Mouse (Mus musculus) embryonic facial prominence, embryonic 15.5 days (tissue): ENCODE measurements at regions not wholly inside any gene's neighbourhood (a gene's known extent, or its start where the extent isn't known, plus 50 kb on each side); places are given as distances from the start of the nearest gene placed in this dataset.

Experiments used
- ATAC-seq: fragments of 200-750 bp; cut with Nextera tagmentation; 2 replicates; pipeline ENCODE4 v1.8.0; 2017; ENCODE audit warnings: low read depth, moderate TSS enrichment; ENCODE audit not compliant: insufficient number of reproducible peaks, low FRiP score, low TSS enrichment
- H3K27ac ChIP-seq: fragments of 300-500 bp; sonication (generic); replicated peaks from 2 replicates; pipeline ENCODE4 v1.5.1; 2015; ENCODE audit warnings: mild to moderate bottlenecking, inconsistent platforms
- H3K27me3 ChIP-seq: fragments of 300-500 bp; sonication (generic); 2 replicates; pipeline ENCODE4 v1.6.1; 2015; ENCODE audit warnings: inconsistent platforms
- H3K36me3 ChIP-seq: fragments of 300-500 bp; sonication (generic); 2 replicates; pipeline ENCODE4 v1.6.1; 2015; ENCODE audit warnings: mild to moderate bottlenecking, inconsistent platforms
- H3K4me1 ChIP-seq: fragments of 300-500 bp; sonication (generic); 2 replicates; pipeline ENCODE4 v1.6.1; 2015; ENCODE audit warnings: inconsistent platforms
- H3K4me2 ChIP-seq: fragments of 300-500 bp; sonication (generic); replicated peaks from 2 replicates; pipeline ENCODE4 v1.6.1; 2015; ENCODE audit warnings: mild to moderate bottlenecking, inconsistent platforms
- H3K4me3 ChIP-seq: fragments of 300-500 bp; sonication (generic); replicated peaks from 2 replicates; pipeline ENCODE4 v1.5.1; 2015; ENCODE audit warnings: mild to moderate bottlenecking, inconsistent platforms
- H3K9ac ChIP-seq: fragments of 300-500 bp; sonication (generic); 2 replicates; pipeline ENCODE4 v1.6.1; 2015; ENCODE audit warnings: inconsistent platforms
- H3K9me3 ChIP-seq: fragments of 300-500 bp; sonication (generic); replicated peaks from 2 replicates; pipeline ENCODE4 v1.6.1; 2016; ENCODE audit warnings: inconsistent platforms
- WGBS: fragments of 180-500 bp; shearing (Covaris S2); methylation state at CpG from one replicate; pipeline ENCODE4 v1.1.7; 2015; 5-methylcytosine and 5-hydroxymethylcytosine counted together

DNA sequence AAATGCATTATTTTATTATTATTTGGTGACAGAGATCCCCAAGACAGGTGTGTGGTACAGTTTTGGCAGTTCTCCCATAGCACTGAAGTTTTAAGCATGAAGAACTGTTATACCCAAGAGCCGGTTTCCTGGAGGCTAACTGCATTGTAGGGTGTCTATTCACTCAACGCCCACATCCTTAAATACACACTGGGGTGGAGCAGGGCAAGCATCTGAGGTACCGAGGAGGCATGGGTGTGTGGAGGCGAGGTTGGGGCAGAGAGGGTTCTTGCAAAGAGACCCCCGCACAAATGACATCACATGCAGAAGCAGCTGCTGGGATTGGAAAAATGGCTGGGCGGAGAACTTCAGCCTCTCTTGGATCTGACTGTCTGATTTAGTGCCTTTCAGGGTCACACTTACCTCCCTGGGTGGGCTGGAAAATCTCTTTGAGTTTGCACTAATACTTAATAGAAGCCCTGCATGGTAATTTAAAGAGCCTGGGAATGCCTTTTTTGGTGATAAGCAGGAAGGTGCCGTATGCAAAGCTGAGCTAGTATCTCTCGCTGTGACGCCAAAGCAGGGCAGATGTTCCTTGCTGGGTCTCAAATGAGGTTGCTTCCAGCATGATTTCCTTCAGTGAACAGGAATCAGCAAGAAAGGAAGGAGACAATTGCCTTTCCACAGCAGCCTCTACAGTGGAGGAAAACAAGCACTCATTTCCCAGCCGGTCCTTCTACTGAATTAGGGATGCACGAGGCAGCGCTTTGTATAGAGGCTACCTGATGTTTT lies 53.9 kb upstream of the Mdm1 start:
- WGBS: 38% methylated on average over 12 of the region's 12 CpGs
- peaks cover 15% of the 10 kb centered on the region; the same call in 1 of the 2 replicates for H3K4me1 ChIP-seq
- no peak overlapping the region for H3K4me2 ChIP-seq
- H3K27me3 ChIP-seq: no peaks in the 10 kb centered on the region
- no peak overlapping the region for H3K27ac ChIP-seq
- ATAC-seq: no peak
- H3K4me3 ChIP-seq: no peak overlapping the region
- H3K9me3 ChIP-seq: no peaks in the 10 kb centered on the region
- no peaks in the 10 kb centered on the region for H3K36me3 ChIP-seq
- H3K9ac ChIP-seq: no peak overlapping the region

GRCm38 (mm10) chr10:118088499-118088898 lies 53.1 kb upstream of the Mdm1 start:
- peaks cover 19% of the 10 kb centered on the region for H3K4me1 ChIP-seq
- H3K36me3 ChIP-seq: no peaks in the 10 kb centered on the region
- no peak for ATAC-seq
- no peaks in the 10 kb centered on the region for H3K9me3 ChIP-seq
- no peak overlapping the region for H3K9ac ChIP-seq
- H3K4me3 ChIP-seq: no peak overlapping the region
- no peaks in the 10 kb centered on the region for H3K27me3 ChIP-seq
- 33% methylated on average over 2 of the region's 2 CpGs for WGBS
- H3K4me2 ChIP-seq: no peak overlapping the region
- H3K27ac ChIP-seq: no peak overlapping the region

DNA sequence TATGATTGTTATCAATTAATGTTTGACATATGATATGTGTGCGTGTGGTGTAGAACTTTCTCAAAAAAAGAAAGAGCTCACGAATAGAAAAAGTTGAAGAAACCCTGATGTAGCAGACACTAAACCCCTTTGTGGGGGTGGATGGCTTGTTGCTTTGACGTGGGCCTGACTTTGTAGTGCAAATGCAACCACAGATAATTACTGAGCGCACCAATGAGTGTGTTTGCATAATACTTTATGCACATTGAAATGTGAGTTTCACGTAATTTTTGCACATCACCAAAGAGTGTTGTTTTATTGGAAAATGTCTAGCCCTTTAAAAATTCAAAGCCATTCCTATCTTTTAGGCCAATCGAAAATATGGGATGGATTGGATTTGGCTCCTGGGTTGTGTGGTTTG lies 51.7 kb upstream of the Mdm1 start:
- no peak for ATAC-seq

GRCm38 (mm10) chr10:118091476-118091875 lies 50.1 kb upstream of the Mdm1 start:
- ATAC-seq: no peak; the same call in 1 of the 2 replicates
- no peaks in the 10 kb centered on the region for H3K27me3 ChIP-seq
- H3K4me1 ChIP-seq: peaks cover 19% of the 10 kb centered on the region
- no peak overlapping the region for H3K4me2 ChIP-seq
- no peaks in the 10 kb centered on the region for H3K36me3 ChIP-seq
- H3K9ac ChIP-seq: no peak overlapping the region
- H3K4me3 ChIP-seq: no peak overlapping the region
- 87% methylated on average over 12 of the region's 12 CpGs for WGBS
- H3K27ac ChIP-seq: no peak overlapping the region
- no peaks in the 10 kb centered on the region for H3K9me3 ChIP-seq

More for the DNA sequence above, 51.7 kb upstream of the Mdm1 start:
- 65% methylated on average over 6 of the region's 6 CpGs for WGBS
- Histone ChIP-seq H3K27ac (no peak overlapping the region), H3K9ac (no peak overlapping the region), H3K36me3 (no peaks in the 10 kb centered on the region), H3K4me3 (no peak overlapping the region), H3K4me2 (no peak overlapping the region), H3K4me1 (peaks cover 19% of the 10 kb centered on the region), H3K9me3 (no peaks in the 10 kb centered on the region), H3K27me3 (no peaks in the 10 kb centered on the region)
